Mouse (Mus musculus) B cell, adult 62 days (primary cell): Measurements from ENCODE around the gene Ndufv3. TPM values are rescaled to one million over a fixed set of nuclear protein-coding genes. Genes with fewer than 3 reads are reported as not detected.

Source experiments
- total RNA-seq: library from RNA; stranded (reverse); gene quantifications from 4 replicates; pipeline ENCODE4 v1.2.4, GENCODE M21; 2023

Gene Ndufv3
- total RNA-seq = 82.8 to 96.1 TPM (median 90.8 TPM) in 4 replicates

DNA sequence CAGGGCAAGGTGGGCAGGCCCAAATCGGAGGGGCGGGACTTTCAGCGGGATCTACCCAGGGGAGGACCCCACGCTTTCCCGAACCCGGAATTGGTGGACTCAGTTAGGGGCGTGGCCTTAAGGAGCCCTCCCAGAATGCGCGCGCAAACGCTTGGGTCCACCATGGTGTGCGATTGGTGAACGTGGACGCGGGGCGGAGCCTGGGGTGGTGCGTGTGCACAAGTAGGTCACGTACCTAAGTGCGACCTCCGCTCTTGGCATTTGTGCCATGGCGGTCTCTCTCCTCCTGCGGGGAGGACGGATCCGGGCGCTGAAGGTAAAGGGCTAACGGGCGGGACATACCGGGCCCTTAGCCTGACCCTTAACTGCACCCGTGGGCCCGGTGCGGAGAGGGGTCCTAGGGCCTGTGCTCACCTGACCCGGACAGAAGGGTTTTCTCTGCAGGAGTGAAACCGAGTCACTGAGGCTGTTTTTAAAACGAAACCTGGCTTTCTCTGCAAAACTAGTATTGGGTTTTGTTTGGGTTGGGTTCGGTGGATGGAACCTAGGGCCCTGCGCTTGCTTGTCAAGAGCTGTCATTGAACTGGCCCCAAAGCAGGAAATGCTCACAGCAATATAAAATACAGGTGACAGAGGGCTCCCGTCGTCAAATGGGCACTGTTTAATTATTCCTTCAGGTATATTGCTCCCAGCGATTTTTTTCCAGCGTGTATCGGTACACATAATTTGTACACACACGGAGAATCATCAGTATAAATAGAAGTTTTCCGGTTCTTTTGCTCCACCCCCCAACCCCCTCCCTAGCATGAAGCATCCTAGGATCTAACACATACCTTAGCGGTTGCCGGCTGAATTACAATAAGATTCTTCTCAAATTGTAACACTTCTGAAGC, at the start of gene Ndufv3, which contains the start of gene Wdr4:
TSS of gene Ndufv3 (plus strand) at position 170 of the 893 bp plus-strand sequence.
TSS of gene Wdr4 (minus strand) at position 35 of the 893 bp plus-strand sequence.

DNA sequence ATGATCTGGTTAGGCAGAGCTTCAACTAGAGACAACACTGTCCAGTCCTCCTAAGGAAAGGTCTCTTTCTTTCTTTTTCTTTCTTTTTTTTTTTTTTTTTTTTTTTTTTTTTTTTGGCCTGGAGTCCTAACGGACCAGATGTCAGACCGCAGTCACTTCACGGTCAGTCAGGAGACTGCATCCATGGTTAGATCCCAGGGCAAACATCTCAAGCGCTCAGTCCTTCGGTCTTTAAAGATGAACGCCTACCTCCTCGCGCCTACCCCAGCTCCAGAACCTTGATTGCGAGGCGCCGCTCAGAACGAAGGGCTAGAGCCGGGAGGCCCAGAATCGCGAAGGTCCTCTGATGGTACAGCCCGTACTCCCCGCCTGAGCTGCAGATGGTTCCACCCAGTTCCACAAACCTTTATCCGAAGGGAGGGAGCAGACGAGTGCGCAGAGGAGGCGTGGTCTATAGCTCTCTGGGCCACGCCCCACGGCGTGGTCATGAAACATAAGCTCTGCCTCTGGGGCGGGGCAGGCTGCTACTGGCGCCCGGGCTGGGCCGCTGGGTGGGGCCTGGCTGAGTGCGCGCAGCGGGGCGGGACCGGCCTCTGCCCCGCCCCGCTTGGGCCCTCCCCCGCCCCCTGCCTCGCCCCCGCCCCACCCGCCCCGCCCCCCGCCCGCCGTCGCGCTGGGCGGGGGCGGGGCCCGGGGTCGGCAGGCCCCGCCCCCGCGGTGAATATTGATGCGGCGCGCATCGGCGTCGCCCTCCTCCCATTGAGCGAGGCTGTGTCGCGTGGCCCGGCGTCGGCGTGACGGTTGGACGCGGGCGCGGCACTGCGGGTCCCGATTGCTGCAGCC, 44.3 kb downstream of the Ndufv3 start, which contains the start of gene Pknox1:
TSS of gene Pknox1 (plus strand) at position 720 of the 843 bp plus-strand sequence.

Other genes starting within 250 kb of the Ndufv3 start
- gene Rsph1, start 242.7 kb upstream of the Ndufv3 start, total RNA-seq = 0.75 to 1.4 TPM (median 0.98 TPM) in 3 of 4 replicates, not detected in the other
- gene Slc37a1, start 233.3 kb upstream of the Ndufv3 start, total RNA-seq = 34.1 to 44.3 TPM (median 43.1 TPM) in 4 replicates
- gene Pde9a, start 133.9 kb upstream of the Ndufv3 start, total RNA-seq = not detected in 4 replicates
- gene Wdr4, start 135 bp upstream of the Ndufv3 start, total RNA-seq = 40.3 to 44.2 TPM (median 42.3 TPM) in 4 replicates
- gene Pknox1, start 44.6 kb downstream of the Ndufv3 start, total RNA-seq = 34.4 to 48.6 TPM (median 37.6 TPM) in 4 replicates
- gene Cbs, start 117.1 kb downstream of the Ndufv3 start, total RNA-seq = 0.51 to 3.5 TPM in 2 of 4 replicates, not detected in the others
- 345 to 362 TPM (median 356 TPM) in 4 replicates for gene U2af1, start 138.8 kb downstream of the Ndufv3 start, total RNA-seq
- gene Cryaa, start 157.7 kb downstream of the Ndufv3 start, total RNA-seq = not detected in 4 replicates